Comparison of ENCODE assay signal across 24 mouse cellular contexts in genomic region chr16:30266561-30266960, GRCm38 (mm10). TPM values are rescaled to one million over a fixed set of nuclear protein-coding genes. Genes with fewer than 3 reads are reported as not detected.
"Had no signal": no experiment of that assay in that cellular context is flagged by ENCODE, and none has a peak within 500 bp of the region (broad histone marks: within the 10 kb centered on the region; RNA-seq: fewer than 3 reads in every experiment).

No protein-coding gene starts in this region.

- H3K9me3 ChIP-seq: intestine, embryonic 15.5 days; limb, embryonic 15.5 days; lung, embryonic 15.5 days; megakaryocyte, embryonic 14.5 days; midbrain, embryonic 12.5 days; neural tube, embryonic 13.5 days; stomach, embryonic 15.5 days had no signal

- H3K27ac ChIP-seq: intestine, embryonic 15.5 days; left cerebral cortex, adult 2 months; limb, embryonic 15.5 days; lung, embryonic 15.5 days; macrophage; midbrain, embryonic 12.5 days; neural tube, embryonic 13.5 days; stomach, embryonic 15.5 days had no signal

- H3K36me3 ChIP-seq: intestine, embryonic 15.5 days; limb, embryonic 15.5 days; lung, embryonic 15.5 days; midbrain, embryonic 12.5 days; neural tube, embryonic 13.5 days; stomach, embryonic 15.5 days had no signal

- H3K27me3 ChIP-seq: intestine, embryonic 15.5 days; limb, embryonic 15.5 days; lung, embryonic 15.5 days; stomach, embryonic 15.5 days had no signal

- H3K4me1 ChIP-seq: lung, embryonic 15.5 days; stomach, embryonic 15.5 days had no signal

- ATAC-seq: midbrain, embryonic 16.5 days had no signal

- H3K9ac ChIP-seq: intestine, embryonic 15.5 days; limb, embryonic 15.5 days; lung, embryonic 15.5 days; midbrain, embryonic 12.5 days; neural tube, embryonic 13.5 days; stomach, embryonic 15.5 days had no signal

- H3K4me3 ChIP-seq: intestine, embryonic 15.5 days; left cerebral cortex, adult 2 months; limb, embryonic 15.5 days; lung, embryonic 15.5 days; megakaryocyte, embryonic 14.5 days; midbrain, embryonic 12.5 days; neural tube, embryonic 13.5 days; stomach, embryonic 15.5 days had no signal

- DNase-seq: kidney, adult 18-20 months; kidney, postnatal 10 days; kidney, postnatal 4 days; lung, postnatal 14 days; retina, postnatal 1 day; right cerebral cortex, postnatal 4 days; spleen, adult 18-20 months; thymus, adult 2 months; thymus, postnatal 36 days had no signal

- H3K4me2 ChIP-seq: intestine, embryonic 15.5 days; limb, embryonic 15.5 days; lung, embryonic 15.5 days; midbrain, embryonic 12.5 days; neural tube, embryonic 13.5 days; stomach, embryonic 15.5 days had no signal

RNA-seq across cellular contexts. Expression of gene Cpn2, which starts 0.7 kb away (rescaled TPM):
- total RNA-seq: layer of hippocampus, adult 8-10 months; layer of hippocampus, postnatal 14 days; left cerebral cortex, adult 2 months; left cerebral cortex, postnatal 14 days had no signal
- polyA plus RNA-seq: kidney, embryonic 14.5 days; limb, embryonic 11.5 days; limb, embryonic 15.5 days; lung, embryonic 15.5 days; macrophage; midbrain, embryonic 12.5 days; midbrain, embryonic 16.5 days; neural tube, embryonic 13.5 days had no signal

RNA-seq across cellular contexts. Expression of gene Lrrc15, which starts 16.5 kb away (rescaled TPM):
- total RNA-seq: left cerebral cortex, adult 2 months had no signal
- polyA plus RNA-seq: macrophage had no signal
